Comparison of ENCODE assay signal across 16 mouse cellular contexts in the genomic region with DNA sequence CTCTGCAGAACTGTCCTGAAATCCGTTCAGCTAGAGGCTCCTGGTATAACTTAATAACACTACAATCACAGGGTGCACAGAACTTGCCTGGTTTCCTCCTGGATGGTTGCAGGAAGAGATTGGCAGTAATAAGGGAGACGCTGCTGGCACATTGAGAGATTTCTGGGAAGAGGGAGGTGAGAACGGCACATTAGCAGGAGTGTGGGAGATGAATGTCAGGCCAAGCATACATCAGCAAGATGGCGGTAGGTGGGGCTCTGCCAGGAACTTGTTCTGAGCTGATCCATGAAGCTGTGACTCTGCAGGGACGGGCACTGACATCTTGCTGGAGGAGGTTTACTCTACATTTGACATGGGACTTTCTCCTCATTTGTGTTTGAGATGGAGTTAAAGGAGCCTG. TPM values are rescaled to one million over a fixed set of nuclear protein-coding genes. Genes with fewer than 3 reads are reported as not detected.
DNase-seq lines count a peak whose midpoint lies in the region; ATAC-seq lines count a peak whose summit lies in the region.
"Had no signal": no experiment of that assay in that cellular context is flagged by ENCODE, and none has a peak within 500 bp of the region (broad histone marks: within the 10 kb centered on the region; RNA-seq: fewer than 3 reads in every experiment).

No protein-coding gene starts in this region.

- no peak overlapping the region for H3K4me3 ChIP-seq in forebrain, embryonic 14.5 days (ENCODE audit: low read depth, low read length)
- H3K4me3 ChIP-seq in forebrain, embryonic 15.5 days, result no peak overlapping the region
- no peak overlapping the region for H3K4me3 ChIP-seq in midbrain, embryonic 11.5 days (ENCODE audit: low read depth, low read length)
- H3K4me3 ChIP-seq in heart, embryonic 12.5 days, result no peak overlapping the region
- H3K4me3 ChIP-seq: hindbrain, embryonic 13.5 days; liver, embryonic 13.5 days; megakaryocyte, embryonic 14.5 days had no signal

- H3K4me1 ChIP-seq in forebrain, embryonic 14.5 days (ENCODE audit: control insufficient read depth, insufficient read depth, low read length), result no peaks in the 10 kb centered on the region
- no peaks in the 10 kb centered on the region for H3K4me1 ChIP-seq in forebrain, embryonic 15.5 days
- H3K4me1 ChIP-seq in midbrain, embryonic 11.5 days (ENCODE audit: control insufficient read depth, insufficient read depth, low read length), result no peaks in the 10 kb centered on the region
- no peaks in the 10 kb centered on the region for H3K4me1 ChIP-seq in heart, embryonic 12.5 days (replicated peaks)
- H3K4me1 ChIP-seq: hindbrain, embryonic 13.5 days; liver, embryonic 13.5 days; megakaryocyte, embryonic 14.5 days had no signal

- 77% methylated on average over 5 of the region's 5 CpGs for WGBS in forebrain, embryonic 14.5 days
- 71% methylated on average over 5 of the region's 5 CpGs for WGBS in forebrain, embryonic 15.5 days
- 91% methylated on average over 5 of the region's 5 CpGs for WGBS in midbrain, embryonic 11.5 days
- WGBS in heart, embryonic 12.5 days, result 64% methylated on average over 5 of the region's 5 CpGs

- no peak overlapping the region for H3K27ac ChIP-seq in forebrain, embryonic 14.5 days (ENCODE audit: low read depth, low read length)
- no peak overlapping the region for H3K27ac ChIP-seq in forebrain, embryonic 15.5 days (replicated peaks)
- H3K27ac ChIP-seq in midbrain, embryonic 11.5 days (ENCODE audit: low read depth, low read length), result no peak overlapping the region
- H3K27ac ChIP-seq in heart, embryonic 12.5 days (ENCODE audit: poor library complexity, severe bottlenecking), result no peak overlapping the region
- H3K27ac ChIP-seq: hindbrain, embryonic 13.5 days; liver, embryonic 13.5 days had no signal

- DNase-seq in forebrain, embryonic 14.5 days (ENCODE audit: low spot score), result peak; percentile 44
- peak; percentile 45 to 81 for DNase-seq in layer of hippocampus, adult 18-20 months (ENCODE audit: low spot score in 2 of 2)
- DNase-seq in left cerebral cortex, adult 8-10 months (ENCODE audit: low spot score in 2 of 2), result peak; percentile 14 to 62
- peak; percentile 22 for DNase-seq in right cerebral cortex, postnatal 14 days
- no peak for DNase-seq in midbrain, embryonic 11.5 days (ENCODE audit: low spot score, missing footprints)
- no peak for DNase-seq in retina, embryonic 14.5 days (ENCODE audit: low spot score)
- DNase-seq: cerebellum, postnatal 14 days; kidney, postnatal 36 days; liver, embryonic 13.5 days had no signal

- no peak overlapping the region for H3K4me2 ChIP-seq in forebrain, embryonic 14.5 days (ENCODE audit: low read length)
- no peak overlapping the region for H3K4me2 ChIP-seq in forebrain, embryonic 15.5 days (replicated peaks)
- no peak overlapping the region for H3K4me2 ChIP-seq in midbrain, embryonic 11.5 days
- no peak overlapping the region for H3K4me2 ChIP-seq in heart, embryonic 12.5 days
- H3K4me2 ChIP-seq: hindbrain, embryonic 13.5 days; liver, embryonic 13.5 days had no signal

- H3K9ac ChIP-seq in forebrain, embryonic 14.5 days (ENCODE audit: low read length), result no peak overlapping the region
- H3K9ac ChIP-seq in forebrain, embryonic 15.5 days (replicated peaks), result no peak overlapping the region
- no peak overlapping the region for H3K9ac ChIP-seq in midbrain, embryonic 11.5 days (ENCODE audit: low read length)
- H3K9ac ChIP-seq in heart, embryonic 12.5 days, result no peak overlapping the region
- H3K9ac ChIP-seq: hindbrain, embryonic 13.5 days; liver, embryonic 13.5 days had no signal

- no peaks in the 10 kb centered on the region for H3K9me3 ChIP-seq in forebrain, embryonic 14.5 days (replicated peaks; ENCODE audit: control insufficient read depth, low read length)
- H3K9me3 ChIP-seq in forebrain, embryonic 15.5 days, result no peaks in the 10 kb centered on the region
- no peaks in the 10 kb centered on the region for H3K9me3 ChIP-seq in midbrain, embryonic 11.5 days (ENCODE audit: control insufficient read depth, low read length)
- no peaks in the 10 kb centered on the region for H3K9me3 ChIP-seq in heart, embryonic 12.5 days (replicated peaks)
- H3K9me3 ChIP-seq: hindbrain, embryonic 13.5 days; liver, embryonic 13.5 days had no signal

- H3K36me3 ChIP-seq in forebrain, embryonic 14.5 days (ENCODE audit: control insufficient read depth, insufficient read depth, low read length), result no peaks in the 10 kb centered on the region
- no peaks in the 10 kb centered on the region for H3K36me3 ChIP-seq in forebrain, embryonic 15.5 days
- no peaks in the 10 kb centered on the region for H3K36me3 ChIP-seq in midbrain, embryonic 11.5 days (ENCODE audit: control insufficient read depth, insufficient read depth, low read length)
- H3K36me3 ChIP-seq in heart, embryonic 12.5 days, result no peaks in the 10 kb centered on the region
- H3K36me3 ChIP-seq: hindbrain, embryonic 13.5 days; liver, embryonic 13.5 days had no signal

- ATAC-seq in forebrain, embryonic 14.5 days, result no peak
- ATAC-seq in forebrain, embryonic 15.5 days (replicated peaks), result no peak; the same call in 1 of the 2 replicates
- no peak for ATAC-seq in midbrain, embryonic 11.5 days (ENCODE audit: low FRiP score)
- no peak for ATAC-seq in heart, embryonic 12.5 days (ENCODE audit: insufficient number of reproducible peaks, low FRiP score)
- ATAC-seq: intestine, postnatal 0 days; lung, postnatal 0 days had no signal

- H3K27me3 ChIP-seq in forebrain, embryonic 14.5 days (replicated peaks; ENCODE audit: control insufficient read depth, insufficient read depth, low read length), result no peaks in the 10 kb centered on the region
- H3K27me3 ChIP-seq in forebrain, embryonic 15.5 days, result no peaks in the 10 kb centered on the region
- H3K27me3 ChIP-seq in midbrain, embryonic 11.5 days (ENCODE audit: control insufficient read depth, insufficient read depth, low read length), result no peaks in the 10 kb centered on the region
- no peaks in the 10 kb centered on the region for H3K27me3 ChIP-seq in heart, embryonic 12.5 days (replicated peaks)
- H3K27me3 ChIP-seq: hindbrain, embryonic 13.5 days; liver, embryonic 13.5 days; megakaryocyte, embryonic 14.5 days had no signal

RNA-seq across cellular contexts. Expression of gene Trpc4, which starts 48.6 kb away (rescaled TPM):
- 6.1 and 9.8 TPM in 2 replicates for polyA plus RNA-seq in forebrain, embryonic 14.5 days (2014; fragmentation: Nextera tagmentation; extraction: Ambion mirVana)
- polyA plus RNA-seq in forebrain, embryonic 15.5 days (2015; fragmentation: Nextera tagmentation; extraction: Ambion mirVana), result 11.6 and 13.2 TPM in 2 replicates
- total RNA-seq in layer of hippocampus, adult 18-20 months (2021), result 10 to 100 TPM; 59.4 to 62.1 TPM
- 10 to 100 TPM; 16.1 to 18.4 (median 17.6) TPM for total RNA-seq in left cerebral cortex, adult 8-10 months (2022)
- polyA plus RNA-seq in midbrain, embryonic 11.5 days (2014; fragmentation: Nextera tagmentation; extraction: Ambion mirVana), result 1.7 TPM in 2 replicates
- polyA plus RNA-seq in heart, embryonic 12.5 days (2016; fragmentation: Nextera tagmentation; extraction: Ambion mirVana), result 0.18 and 0.26 TPM in 2 replicates
- total RNA-seq: neutrophil, adult 5-6 weeks had no signal

Comparison
In these comparisons a context has a peak if more than half of its experiments do, and no peak if none do; other contexts are left out.
1. DNase-seq: peak in forebrain, embryonic 14.5 days (single experiment), layer of hippocampus, adult 18-20 months (2 of 2), left cerebral cortex, adult 8-10 months (2 of 2) and right cerebral cortex, postnatal 14 days (single experiment); none in midbrain, embryonic 11.5 days (single experiment) and retina, embryonic 14.5 days (single experiment).